Mouse (Mus musculus) spleen, adult 2 months (tissue): ENCODE data around the gene Tas2r121.

Source experiments
- CTCF ChIP-seq: fragments of 200-500 bp; IDR thresholded peaks from 2 replicates; pipeline ENCODE4 v1.5.1; 2011; ENCODE audit warnings: mild to moderate bottlenecking, inconsistent platforms; ENCODE audit not compliant: insufficient read depth, insufficient read length, insufficient replicate concordance; ENCODE audit errors: extremely low read depth
- POLR2A ChIP-seq: fragments of 200-500 bp; IDR thresholded peaks from 2 replicates; pipeline ENCODE4 v1.6.1; 2011; ENCODE audit warnings: low read depth, low read length, inconsistent platforms

GRCm38 (mm10) chr6:132711828-132712227, 11.0 kb upstream of the Tas2r121 start, which contains the start of gene Tas2r122:
- TF ChIP-seq CTCF (no peak), POLR2A (no peak)
